Mouse (Mus musculus) forebrain, embryonic 14.5 days (tissue): ENCODE data around the gene Itgad. TPM values are rescaled to one million over a fixed set of nuclear protein-coding genes. Genes with fewer than 3 reads are reported as not detected.
"Not testable (repeated sequence)": the region's sequence is repeated elsewhere in the genome, so short reads cannot be mapped to it uniquely, and the experiment has no call there.

Experiments used
- ATAC-seq: fragments of 200-750 bp; cut with Nextera tagmentation; 2 replicates; pipeline ENCODE4 v1.8.0; 2017; ENCODE audit warnings: mild to moderate bottlenecking, moderate library complexity
- DNase-seq: peaks from one replicate; pipeline ENCODE4 v3.0.0-alpha.2; 2015; ENCODE audit warnings: low spot score
- H3K27ac ChIP-seq: fragments of 300-500 bp; sonication (generic); 2 replicates; pipeline ENCODE4 v1.5.1; 2014; ENCODE audit warnings: low read depth, mild to moderate bottlenecking, control low read depth, low read length, moderate library complexity
- H3K27me3 ChIP-seq: fragments of 300-500 bp; sonication (generic); replicated peaks from 2 replicates; pipeline ENCODE4 v1.6.1; 2014; ENCODE audit warnings: low read length, control low read depth, mixed read lengths; ENCODE audit not compliant: control insufficient read depth, insufficient read depth
- H3K36me3 ChIP-seq: fragments of 300-500 bp; sonication (generic); 2 replicates; pipeline ENCODE4 v1.6.1; 2014; ENCODE audit warnings: low read length, control low read depth; ENCODE audit not compliant: control insufficient read depth, insufficient read depth
- H3K4me1 ChIP-seq: fragments of 300-500 bp; sonication (generic); 2 replicates; pipeline ENCODE4 v1.6.1; 2014; ENCODE audit warnings: antibody characterized with exemption, low read length, control low read depth; ENCODE audit not compliant: control insufficient read depth, insufficient read depth
- H3K4me2 ChIP-seq: fragments of 300-500 bp; sonication (generic); 2 replicates; pipeline ENCODE4 v1.6.1; 2014; ENCODE audit warnings: mild to moderate bottlenecking, control low read depth, low read length
- H3K4me3 ChIP-seq: fragments of 300-500 bp; sonication (generic); 2 replicates; pipeline ENCODE4 v1.5.1; 2014; ENCODE audit warnings: low read depth, low read length, control low read depth
- H3K9ac ChIP-seq: fragments of 300-500 bp; sonication (generic); 2 replicates; pipeline ENCODE4 v1.6.1; 2014; ENCODE audit warnings: mild to moderate bottlenecking, low read length, control low read depth, moderate library complexity
- H3K9me3 ChIP-seq: fragments of 300-500 bp; sonication (generic); replicated peaks from 2 replicates; pipeline ENCODE4 v1.6.1; 2016; ENCODE audit warnings: low read length, control low read depth, mixed read lengths; ENCODE audit not compliant: control insufficient read depth
- WGBS: fragments of 180-500 bp; shearing (Covaris S2); extraction: QIAGEN DNeasy Blood & Tissue Kit; methylation state at CpG from one replicate; pipeline ENCODE4 v1.1.7; 2014; 5-methylcytosine and 5-hydroxymethylcytosine counted together
- polyA plus RNA-seq: library from polyadenylated mRNA; unstranded; fragments of >200 nt; fragmentation: Nextera tagmentation; extraction: Ambion mirVana; gene quantifications from 2 replicates; pipeline ENCODE4 v1.2.1, GENCODE M21; 2014

The Itgad gene
- polyA plus RNA-seq, 1 experiment from 2014 or later: not detected

GRCm38 (mm10) chr7:128158688-128159354, 4.6 kb downstream of the Itgad start:
- not testable (repeated sequence) for H3K4me2 ChIP-seq, H3K27ac ChIP-seq, H3K36me3 ChIP-seq, DNase-seq, H3K27me3 ChIP-seq, H3K9ac ChIP-seq, H3K4me3 ChIP-seq, H3K4me1 ChIP-seq, ATAC-seq, H3K9me3 ChIP-seq
- 82% methylated on average over 7 of the region's 8 CpGs for WGBS

DNA sequence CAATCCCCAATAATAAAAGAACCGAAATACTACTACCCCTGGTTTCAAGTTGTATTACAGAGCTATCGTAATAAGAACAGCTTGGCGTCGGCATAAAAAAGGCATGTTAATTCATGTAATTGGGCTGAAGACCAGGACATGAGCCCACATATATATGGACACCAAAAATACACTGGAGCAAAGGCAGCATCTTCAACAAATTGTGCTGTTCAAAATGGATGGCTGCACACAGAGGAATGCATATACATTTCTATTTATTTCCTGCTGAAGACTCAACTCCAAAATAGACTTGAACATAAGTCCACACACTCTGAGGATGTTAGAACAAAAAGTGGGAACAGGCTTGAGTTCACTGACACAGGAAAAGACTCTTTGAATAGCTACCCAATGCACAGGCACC, 9.8 kb downstream of the Itgad start:
- H3K4me3 ChIP-seq: no peak overlapping the region
- no peak for DNase-seq
- H3K27ac ChIP-seq: no peak overlapping the region
- no peaks in the 10 kb centered on the region for H3K9me3 ChIP-seq
- H3K4me2 ChIP-seq: no peak overlapping the region
- WGBS: 96% methylated on average over 4 of the region's 4 CpGs
- no peaks in the 10 kb centered on the region for H3K27me3 ChIP-seq
- no peaks in the 10 kb centered on the region for H3K4me1 ChIP-seq
- no peaks in the 10 kb centered on the region for H3K36me3 ChIP-seq
- no peak overlapping the region for H3K9ac ChIP-seq
- no peak for ATAC-seq

DNA sequence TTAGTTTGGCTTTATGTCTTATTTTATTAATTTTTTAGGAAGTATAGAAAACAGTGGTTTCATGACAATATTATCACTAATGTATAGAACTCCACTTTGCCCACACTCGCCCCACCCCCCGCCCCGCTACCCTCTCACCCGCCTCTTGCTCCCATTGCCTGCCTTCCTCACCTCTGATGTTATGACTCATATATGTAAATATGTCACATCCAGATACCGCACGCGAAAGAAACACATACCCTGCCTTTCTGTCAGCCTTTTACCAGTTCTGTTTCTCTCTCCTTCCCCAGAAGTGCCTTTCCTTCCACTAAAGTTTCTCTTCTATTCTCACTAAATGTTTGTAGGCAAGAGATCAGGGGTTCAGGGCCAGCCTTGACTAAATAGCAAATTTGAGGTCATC, 12.2 kb downstream of the Itgad start:
- no peaks in the 10 kb centered on the region for H3K4me1 ChIP-seq
- 94% methylated on average over 7 of the region's 7 CpGs for WGBS
- no peak overlapping the region for H3K27ac ChIP-seq
- ATAC-seq (no peak), DNase-seq (no peak)
- H3K4me2 ChIP-seq: no peak overlapping the region
- no peaks in the 10 kb centered on the region for H3K27me3 ChIP-seq
- no peaks in the 10 kb centered on the region for H3K9me3 ChIP-seq
- no peak overlapping the region for H3K9ac ChIP-seq
- H3K36me3 ChIP-seq: no peaks in the 10 kb centered on the region
- H3K4me3 ChIP-seq: no peak overlapping the region

- DNase-seq (no peak), ATAC-seq (no peak)
- Histone ChIP-seq H3K4me3 (no peak overlapping the region), H3K36me3 (no peaks in the 10 kb centered on the region), H3K4me2 (no peak overlapping the region), H3K27ac (no peak overlapping the region), H3K9me3 (no peaks in the 10 kb centered on the region), H3K4me1 (no peaks in the 10 kb centered on the region), H3K27me3 (no peaks in the 10 kb centered on the region), H3K9ac (no peak overlapping the region)
- WGBS: 71% methylated on average over 3 of the region's 3 CpGs
These were observed 15.8 kb downstream of the Itgad start for GRCm38 (mm10) chr7:128169996-128170395.

- H3K27ac ChIP-seq: no peak overlapping the region
These were observed 24.2 kb downstream of the Itgad start for GRCm38 (mm10) chr7:128178385-128178784.

GRCm38 (mm10) chr7:128180126-128180525, 25.9 kb downstream of the Itgad start:
- DNase-seq (no peak), ATAC-seq (no peak)
- 77% methylated on average over 7 of the region's 7 CpGs for WGBS
- Histone ChIP-seq H3K4me1 (no peaks in the 10 kb centered on the region), H3K4me3 (no peak overlapping the region), H3K27ac (no peak overlapping the region), H3K9ac (no peak overlapping the region), H3K9me3 (no peaks in the 10 kb centered on the region), H3K36me3 (no peaks in the 10 kb centered on the region), H3K4me2 (no peak overlapping the region), H3K27me3 (no peaks in the 10 kb centered on the region)

More at GRCm38 (mm10) chr7:128178385-128178784, 24.2 kb downstream of the Itgad start:
- Histone ChIP-seq H3K27me3 (no peaks in the 10 kb centered on the region), H3K36me3 (no peaks in the 10 kb centered on the region), H3K4me2 (no peak overlapping the region), H3K9me3 (no peaks in the 10 kb centered on the region), H3K4me3 (no peak overlapping the region), H3K4me1 (no peaks in the 10 kb centered on the region), H3K9ac (no peak overlapping the region)
- WGBS: 75% methylated on average over 2 of the region's 2 CpGs
- DNase-seq (no peak), ATAC-seq (no peak)

DNA sequence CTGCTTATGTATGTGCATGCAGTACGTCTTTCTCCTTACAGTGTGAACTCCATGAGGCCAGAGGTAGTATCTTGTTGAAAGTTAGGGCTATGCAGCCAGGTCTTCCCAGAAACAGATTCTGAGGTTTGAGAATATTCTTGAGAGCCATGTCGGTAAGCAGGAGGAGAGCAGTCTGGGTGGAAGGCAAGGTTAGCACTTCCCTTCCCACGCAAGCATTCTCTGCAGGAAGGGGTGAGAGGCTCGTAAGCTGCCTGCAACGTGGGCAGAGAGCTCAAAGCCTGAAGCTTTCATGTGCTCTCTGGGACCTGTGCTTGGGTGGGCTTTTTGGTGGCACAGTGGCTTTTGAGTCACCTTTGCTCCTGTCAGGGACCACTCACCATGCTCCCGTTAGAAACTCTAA, 26.4 kb downstream of the Itgad start:
- Histone ChIP-seq H3K4me1 (no peaks in the 10 kb centered on the region), H3K4me3 (no peak overlapping the region), H3K9ac (no peak overlapping the region), H3K27me3 (no peaks in the 10 kb centered on the region), H3K27ac (no peak overlapping the region), H3K36me3 (no peaks in the 10 kb centered on the region), H3K4me2 (no peak overlapping the region), H3K9me3 (no peaks in the 10 kb centered on the region)
- ATAC-seq: no peak
- 82% methylated on average over 6 of the region's 6 CpGs for WGBS
- no peak for DNase-seq

DNA sequence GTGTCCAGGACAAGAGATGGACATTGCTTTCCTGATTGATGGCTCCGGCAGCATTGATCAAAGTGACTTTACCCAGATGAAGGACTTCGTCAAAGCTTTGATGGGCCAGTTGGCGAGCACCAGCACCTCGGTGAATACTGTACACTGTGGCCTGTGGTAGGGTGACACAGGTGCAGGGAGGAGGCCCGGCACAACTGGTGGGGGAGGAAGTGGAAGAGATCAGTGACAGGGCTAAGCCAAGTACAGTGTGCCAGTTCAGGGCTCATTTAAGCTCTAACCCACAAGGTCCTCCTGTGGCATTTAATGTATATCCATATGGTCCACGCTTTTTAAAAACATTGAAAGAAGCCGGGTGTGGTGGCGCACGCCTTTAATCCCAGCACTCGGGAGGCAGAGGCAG, 27.5 kb downstream of the Itgad start:
- DNase-seq (no peak), ATAC-seq (no peak)
- Histone ChIP-seq H3K9me3 (no peaks in the 10 kb centered on the region), H3K4me2 (no peak overlapping the region), H3K36me3 (no peaks in the 10 kb centered on the region), H3K4me3 (no peak overlapping the region), H3K27ac (no peak overlapping the region), H3K4me1 (no peaks in the 10 kb centered on the region), H3K9ac (no peak overlapping the region), H3K27me3 (no peaks in the 10 kb centered on the region)
- WGBS: 91% methylated on average over 10 of the region's 10 CpGs

DNA sequence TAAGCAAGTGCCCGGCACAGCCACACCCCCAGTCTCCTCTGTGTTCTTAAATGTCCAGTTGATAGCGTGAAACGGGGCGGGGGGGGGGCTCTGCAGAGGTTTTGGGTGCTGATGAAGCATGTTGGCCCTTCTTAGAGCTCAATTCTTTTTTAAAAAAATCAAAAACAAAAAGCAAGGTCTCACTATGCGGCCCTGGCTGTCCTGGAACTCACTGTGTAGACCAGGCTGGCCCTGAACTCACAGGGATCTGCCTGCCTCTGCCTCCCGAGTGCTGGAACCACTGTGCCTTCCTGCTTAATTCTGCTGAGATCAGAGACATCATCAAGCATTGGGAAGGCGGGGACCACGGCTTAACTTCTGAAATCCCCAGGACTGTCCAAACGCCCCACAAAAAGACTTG, 47.4 kb downstream of the Itgad start:
- no peak overlapping the region for H3K4me3 ChIP-seq
- no peak for DNase-seq
- 88% methylated on average over 9 of the region's 9 CpGs for WGBS

More for the DNA sequence above, 47.4 kb downstream of the Itgad start:
- ATAC-seq: no peak
- Histone ChIP-seq H3K27ac (no peak overlapping the region), H3K9ac (no peak overlapping the region), H3K4me2 (no peak overlapping the region), H3K36me3 (no peaks in the 10 kb centered on the region), H3K9me3 (no peaks in the 10 kb centered on the region), H3K27me3 (no peaks in the 10 kb centered on the region), H3K4me1 (no peaks in the 10 kb centered on the region)
